Mouse (Mus musculus) layer of hippocampus, adult 9-11 months (tissue): ENCODE results near the gene Smarcd1.
"Not testable (repeated sequence)": the region's sequence is repeated elsewhere in the genome, so short reads cannot be mapped to it uniquely, and the experiment has no call there.

Source experiments
- DNase-seq: peaks from one replicate; pipeline ENCODE4 v3.0.0; 2022

Gene Smarcd1

DNA sequence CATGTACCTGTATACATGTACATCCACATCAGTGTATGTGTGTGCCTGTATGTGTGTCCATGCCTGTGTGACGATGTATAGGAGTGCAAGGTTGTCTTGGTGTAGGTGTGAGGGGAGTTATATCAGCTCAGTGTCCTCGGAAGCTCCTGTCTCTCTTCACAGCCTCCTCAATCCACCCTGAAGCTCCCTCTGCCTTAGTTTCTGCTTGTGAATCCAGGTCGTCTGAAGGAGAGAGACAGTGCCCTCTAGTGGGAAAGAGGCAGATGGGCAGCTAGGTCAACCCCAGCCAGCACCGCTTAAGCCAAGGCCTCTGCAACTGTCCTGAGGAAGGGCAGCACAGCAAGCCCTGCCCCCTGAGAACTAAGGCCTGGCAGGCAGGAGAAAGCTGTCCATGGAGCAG, 13.2 kb upstream of the Smarcd1 start:
- DNase-seq, result no peak

DNA sequence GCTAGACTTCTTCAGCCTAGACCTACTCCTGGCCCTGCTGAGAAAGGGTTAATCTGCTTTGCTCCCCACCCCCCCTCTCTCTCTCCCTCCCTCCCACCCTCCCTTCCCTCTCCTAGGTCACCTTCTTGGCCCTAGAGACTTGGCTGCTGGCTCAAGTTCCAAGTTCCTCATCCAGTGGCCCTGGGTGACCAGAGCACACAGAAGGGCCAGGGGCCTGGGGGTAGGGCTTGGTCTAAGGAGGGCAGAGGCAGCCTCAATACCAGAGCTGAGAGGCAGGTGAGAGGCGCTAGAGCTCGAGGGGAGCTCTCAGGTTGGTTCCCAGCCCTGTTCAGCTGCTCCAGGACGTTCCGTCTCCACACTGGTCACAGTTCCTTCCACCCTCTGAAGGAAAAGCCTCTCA, 11.0 kb upstream of the Smarcd1 start:
- no peak for DNase-seq

DNA sequence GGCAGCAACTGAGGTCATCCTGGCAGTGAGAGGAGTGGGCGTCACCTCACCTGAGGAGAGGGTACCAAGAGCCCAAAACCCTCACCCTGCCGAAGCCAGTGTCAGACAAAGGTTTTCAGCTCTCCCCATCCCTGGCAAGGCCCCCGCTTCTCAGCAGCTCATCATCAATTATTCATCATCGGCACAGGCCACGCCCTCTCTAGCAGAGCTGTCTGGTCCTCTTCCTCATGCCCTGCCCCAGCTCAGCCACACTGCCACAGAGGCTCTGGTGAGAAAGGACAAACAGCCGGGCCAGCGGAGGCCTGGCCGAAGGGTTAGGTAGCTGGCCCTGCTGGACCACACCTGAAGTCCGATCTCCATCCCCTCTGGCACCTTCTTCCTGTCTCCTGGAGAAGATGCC, 10.0 kb upstream of the Smarcd1 start:
- no peak for DNase-seq

DNA sequence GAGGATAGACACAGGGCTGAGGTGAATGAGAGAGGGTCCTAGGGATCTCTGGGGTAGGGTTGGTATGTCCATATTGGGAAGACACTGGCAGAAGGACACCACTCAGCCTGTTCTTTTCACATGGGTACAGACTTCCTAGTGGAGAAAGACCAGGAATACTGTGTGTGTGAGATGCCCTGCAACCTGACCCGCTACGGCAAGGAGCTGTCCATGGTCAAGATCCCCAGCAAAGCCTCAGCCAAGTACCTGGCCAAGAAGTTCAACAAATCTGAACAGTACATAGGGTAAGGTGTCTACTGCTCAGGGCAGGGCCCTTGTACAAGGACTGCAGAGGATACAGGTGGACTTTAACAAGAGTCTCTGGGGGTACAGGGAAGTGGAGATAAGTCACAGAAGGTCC, 4.6 kb upstream of the Smarcd1 start:
- no peak for DNase-seq

DNA sequence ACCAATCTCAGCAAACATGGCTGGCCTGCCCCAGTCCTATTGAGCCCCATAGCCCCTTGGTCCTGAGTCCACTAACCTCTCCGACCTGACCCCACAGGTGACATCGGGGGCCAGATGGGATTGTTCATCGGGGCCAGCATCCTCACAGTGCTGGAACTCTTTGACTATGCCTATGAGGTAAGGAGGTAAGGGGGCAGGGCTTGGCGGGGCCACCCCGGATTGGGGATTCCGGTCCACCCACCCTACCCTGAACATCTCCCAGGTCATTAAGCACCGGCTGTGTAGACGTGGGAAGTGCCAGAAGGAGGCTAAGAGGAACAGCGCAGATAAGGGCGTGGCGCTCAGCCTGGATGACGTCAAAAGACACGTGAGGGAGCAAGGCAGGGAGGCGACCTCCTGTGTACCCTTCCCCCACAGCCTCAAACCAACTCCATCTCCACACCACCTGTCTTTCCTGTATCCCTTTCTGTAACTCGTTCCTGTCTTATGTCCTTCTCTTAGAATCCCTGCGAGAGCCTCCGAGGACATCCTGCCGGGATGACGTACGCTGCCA, 3.3 kb upstream of the Smarcd1 start:
- no peak for DNase-seq

DNA sequence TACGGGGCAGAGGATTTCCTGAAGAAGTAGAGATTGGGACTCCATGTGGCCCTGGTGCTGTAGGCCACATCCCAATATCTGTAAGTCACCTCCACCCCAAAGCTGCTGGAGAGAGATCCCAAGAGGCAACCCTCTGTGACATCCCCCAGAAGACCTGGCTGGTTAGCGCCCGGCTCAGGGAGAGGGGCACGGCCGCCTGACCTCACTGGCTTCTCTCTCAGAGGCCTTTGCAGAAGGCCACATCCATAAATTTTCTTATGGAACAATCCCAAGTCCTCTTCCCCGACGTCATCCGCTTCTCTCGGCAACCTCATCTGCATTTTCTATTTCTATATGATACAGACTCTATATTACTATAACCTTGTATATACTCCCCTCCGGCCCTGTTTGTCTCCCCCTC, 2.2 kb upstream of the Smarcd1 start:
- no peak for DNase-seq

DNA sequence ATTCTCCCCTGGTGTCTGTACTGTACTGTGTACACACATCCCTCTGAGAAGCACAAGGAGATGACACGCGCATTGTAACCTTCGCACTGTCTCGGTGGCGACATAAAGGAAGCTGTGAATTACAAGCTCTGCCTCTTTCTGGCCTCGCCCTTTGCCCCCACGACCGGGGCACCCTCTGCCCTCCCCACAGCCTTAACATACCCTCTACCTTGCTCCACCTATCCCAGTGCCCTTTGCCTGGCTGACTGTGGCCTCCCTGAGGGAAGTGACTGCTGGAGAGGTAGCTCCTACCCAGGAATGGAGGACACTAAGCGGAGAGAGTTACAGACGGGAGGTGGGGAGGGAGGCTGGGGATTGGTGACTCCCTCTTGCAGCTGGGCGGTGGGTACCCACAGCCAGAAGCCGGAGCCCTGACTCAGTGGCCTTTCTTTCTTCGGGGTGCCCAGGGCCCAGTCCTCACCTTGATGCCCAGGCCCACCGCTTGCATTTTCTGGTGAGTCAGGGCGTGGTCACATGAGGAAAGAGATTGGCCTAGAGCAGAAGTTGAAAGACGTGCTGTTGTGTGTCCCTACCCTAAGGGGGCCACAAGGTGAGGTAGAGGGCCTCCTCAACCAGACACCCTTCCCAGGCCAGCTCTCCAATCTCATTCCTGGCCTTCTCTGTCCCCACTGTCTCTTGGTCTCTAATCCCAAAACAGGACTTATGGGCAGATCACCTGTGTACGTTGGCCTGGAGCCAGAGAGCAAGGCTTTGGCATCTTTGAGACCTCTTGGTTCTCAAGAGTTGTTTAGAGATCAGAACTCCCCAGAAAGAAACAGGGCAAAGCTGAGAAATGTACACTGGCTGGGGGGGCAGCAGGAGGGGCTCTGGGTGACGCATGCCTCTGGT, 1.5 kb upstream of the Smarcd1 start:
- DNase-seq, result no peak

DNA sequence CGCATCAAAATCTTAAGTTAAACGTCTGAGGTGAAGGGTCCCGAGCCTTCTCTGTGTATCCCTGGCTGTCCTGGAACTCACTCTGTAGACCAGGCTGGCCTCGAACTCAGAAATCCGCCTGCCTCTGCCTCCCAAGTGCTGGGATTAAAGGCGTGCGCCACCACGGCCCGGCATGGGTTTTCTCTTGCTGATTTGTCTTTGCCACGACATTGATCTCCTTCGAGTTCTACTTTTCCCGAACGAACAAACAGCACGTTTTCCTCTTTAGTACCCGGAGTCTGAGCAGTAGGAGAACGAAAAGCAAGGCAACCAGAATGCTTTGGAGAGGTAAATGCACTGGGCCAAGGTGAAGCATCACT, 310 bp upstream of the Smarcd1 start:
- not testable (repeated sequence) for DNase-seq

DNA sequence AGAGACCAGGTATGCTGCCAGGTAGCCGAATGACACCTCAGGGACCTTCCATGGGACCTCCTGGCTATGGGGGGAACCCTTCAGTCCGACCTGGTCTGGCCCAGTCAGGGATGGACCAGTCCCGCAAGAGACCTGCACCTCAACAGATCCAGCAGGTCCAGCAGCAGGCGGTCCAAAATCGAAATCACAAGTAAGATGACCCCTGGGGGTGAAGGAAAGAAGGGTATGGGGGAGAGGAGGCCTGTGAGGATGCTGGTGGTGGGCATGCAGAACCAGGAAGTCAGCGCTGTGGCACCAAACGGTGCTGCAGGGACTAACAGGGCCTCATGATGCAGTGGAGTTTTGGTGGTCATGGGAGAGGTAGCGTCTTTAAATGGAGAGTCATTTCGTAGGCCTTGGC, 1.2 kb downstream of the Smarcd1 start:
- DNase-seq, result no peak

DNA sequence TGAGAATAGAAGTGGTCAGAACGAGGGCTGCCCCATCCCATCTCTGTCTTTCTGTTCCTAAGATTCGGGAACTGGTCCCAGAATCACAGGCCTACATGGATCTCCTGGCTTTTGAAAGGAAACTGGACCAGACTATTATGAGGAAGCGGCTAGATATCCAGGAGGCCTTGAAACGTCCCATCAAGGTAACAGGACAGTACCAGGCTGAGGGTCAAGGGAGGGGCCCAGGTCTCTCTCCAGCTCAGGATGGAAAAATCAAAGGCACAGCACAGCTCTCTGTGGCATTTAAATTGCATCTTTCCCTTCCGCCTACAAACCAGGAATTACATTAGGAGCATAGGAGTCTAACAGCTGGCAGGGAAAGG, 1.7 kb downstream of the Smarcd1 start:
- DNase-seq, result no peak

DNA sequence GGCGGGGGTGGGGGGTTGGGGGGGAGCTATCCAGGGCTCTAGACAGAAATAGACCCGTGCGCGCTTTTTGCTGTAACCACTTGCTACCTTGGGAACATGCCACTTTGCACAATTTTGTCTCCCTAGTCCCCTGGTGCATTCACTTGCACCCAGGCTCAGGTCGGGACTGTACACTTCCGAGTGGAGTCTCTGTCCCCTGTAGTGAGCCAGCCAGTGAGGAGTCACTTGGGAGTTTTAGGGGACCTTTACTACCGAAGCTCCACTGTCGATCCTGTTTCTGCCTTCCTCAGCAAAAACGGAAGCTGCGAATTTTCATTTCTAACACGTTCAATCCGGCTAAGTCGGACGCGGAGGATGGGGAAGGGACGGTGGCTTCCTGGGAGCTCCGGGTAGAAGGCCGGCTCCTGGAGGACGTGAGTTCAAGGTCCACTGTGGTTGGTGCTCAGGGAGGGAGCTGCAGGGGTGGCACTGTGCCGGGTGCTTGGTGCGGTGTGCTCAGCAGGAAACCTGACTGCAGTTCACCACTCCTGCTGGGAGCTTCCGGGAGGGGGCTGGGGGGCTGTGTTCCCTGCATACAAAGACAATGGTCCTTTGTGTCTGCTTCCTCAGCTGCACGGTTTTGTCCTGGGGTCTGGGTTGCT, 2.2 kb downstream of the Smarcd1 start:
- DNase-seq, result peak; percentile 55

DNA sequence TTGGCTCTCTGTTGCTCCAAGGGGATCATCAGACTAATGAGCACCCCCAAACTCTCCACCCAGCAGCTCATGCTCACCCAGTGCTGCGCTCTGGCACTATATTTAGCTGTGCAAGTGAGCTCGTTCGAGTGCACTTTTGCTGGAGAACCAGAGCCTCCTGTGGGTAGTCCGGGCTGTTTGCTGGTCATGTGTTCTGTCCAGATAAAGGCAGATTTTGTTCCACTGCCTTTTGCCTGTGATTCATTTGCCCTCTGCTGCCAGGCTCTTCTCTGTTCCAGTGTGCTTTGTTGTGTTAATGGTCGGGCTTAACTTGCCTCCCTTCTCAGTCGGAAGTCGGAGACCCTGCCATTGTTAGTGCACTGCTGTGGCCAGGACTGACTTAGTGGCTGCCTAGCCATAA, 3.0 kb downstream of the Smarcd1 start:
- peak; percentile 72 for DNase-seq

DNA sequence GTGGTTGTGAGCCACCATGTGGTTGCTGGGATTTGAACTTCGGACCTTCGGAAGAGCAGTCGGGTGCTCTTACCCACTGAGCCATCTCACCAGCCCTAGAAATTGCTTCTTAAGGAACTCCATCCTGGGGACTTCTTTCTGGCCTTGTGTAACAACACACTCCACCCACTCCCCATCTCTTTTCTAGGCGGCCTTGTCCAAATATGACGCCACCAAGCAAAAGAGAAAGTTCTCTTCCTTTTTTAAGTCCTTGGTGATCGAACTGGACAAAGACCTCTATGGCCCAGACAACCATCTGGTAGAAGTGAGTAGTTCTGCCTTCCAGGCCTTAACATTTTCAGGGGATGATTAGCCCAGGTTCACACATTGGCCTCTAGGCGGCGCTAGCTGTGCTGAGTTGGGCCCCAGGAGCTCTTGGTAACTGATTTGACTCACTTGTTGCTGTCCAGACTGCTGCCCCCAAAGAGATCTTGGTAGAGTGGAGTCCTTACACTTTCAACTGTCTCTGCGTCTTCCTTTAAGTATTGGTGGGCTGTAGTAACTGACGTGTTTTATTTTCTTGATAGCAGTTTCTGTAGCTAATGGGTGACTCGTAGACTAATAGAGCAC, 3.6 kb downstream of the Smarcd1 start, which contains the start of gene Gm17349:
Gene Gm17349, minus strand, starts transcription at position 51 of the 609 bp plus-strand sequence.
- peak; percentile 60 for DNase-seq

DNA sequence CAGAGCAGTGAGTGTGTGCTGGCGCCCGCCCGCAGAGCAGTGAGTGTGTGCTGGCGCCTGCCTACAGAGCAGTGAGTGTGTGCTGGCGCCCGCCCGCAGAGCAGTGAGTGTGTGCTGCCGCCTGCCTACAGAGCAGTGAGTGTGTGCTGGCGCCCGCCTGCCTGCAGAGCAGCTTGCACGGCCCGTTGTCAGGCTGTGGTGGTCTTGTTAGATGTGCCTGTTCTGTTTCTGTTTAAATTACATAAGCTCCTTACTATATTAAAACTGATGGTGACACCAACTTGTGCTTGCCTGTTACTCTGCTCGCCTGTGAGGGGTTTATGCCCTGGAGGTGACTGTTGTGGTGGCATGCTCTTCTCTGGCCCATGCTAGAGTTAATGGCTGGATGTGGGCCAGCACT, 6.2 kb downstream of the Smarcd1 start:
- DNase-seq, result peak; percentile 54

DNA sequence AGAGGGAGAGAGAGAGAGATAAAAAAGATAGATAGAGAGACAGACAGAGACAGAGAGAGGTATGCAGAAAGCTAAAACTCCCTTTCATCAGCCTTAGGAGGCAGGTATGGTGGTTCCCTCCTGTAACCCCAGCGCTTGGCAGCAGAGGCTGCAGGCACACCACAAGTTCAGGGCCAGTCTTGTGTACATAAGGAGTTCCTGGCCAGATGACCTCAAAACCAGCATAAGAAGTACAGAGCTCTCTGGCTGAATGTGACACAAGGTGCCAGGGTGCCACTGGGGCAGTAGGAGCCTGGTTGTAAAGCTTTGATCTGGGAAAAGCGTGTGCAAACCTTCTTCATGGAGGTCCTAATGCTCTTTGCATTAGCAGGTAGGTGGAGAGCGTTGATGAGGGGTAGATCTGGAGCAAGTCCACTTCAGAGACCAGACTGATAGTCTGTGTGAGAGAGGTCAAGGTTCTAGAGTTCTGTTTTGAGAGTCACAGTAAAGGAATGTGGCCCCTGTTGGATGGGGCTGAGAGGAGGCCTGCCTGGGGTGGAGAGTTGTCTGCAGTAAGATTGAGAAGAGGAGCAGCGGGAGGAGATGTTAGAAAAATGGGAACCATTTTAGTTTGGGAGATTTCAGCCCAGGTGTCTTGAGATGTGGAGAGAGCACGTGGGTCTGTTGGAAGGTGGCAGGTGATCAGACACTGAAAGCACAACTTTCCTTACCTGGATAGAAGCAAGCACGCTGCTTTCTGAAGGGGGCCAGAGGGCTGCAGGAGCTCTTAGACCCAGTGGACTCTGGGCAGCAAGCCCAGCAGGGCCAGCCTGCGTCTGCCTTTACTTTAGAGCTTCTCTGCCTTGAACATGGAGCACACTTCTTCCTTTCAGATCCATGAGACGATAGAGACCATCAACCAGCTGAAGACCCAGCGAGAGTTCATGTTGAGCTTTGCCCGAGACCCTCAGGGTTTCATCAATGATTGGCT, 8.6 kb downstream of the Smarcd1 start:
- no peak for DNase-seq

DNA sequence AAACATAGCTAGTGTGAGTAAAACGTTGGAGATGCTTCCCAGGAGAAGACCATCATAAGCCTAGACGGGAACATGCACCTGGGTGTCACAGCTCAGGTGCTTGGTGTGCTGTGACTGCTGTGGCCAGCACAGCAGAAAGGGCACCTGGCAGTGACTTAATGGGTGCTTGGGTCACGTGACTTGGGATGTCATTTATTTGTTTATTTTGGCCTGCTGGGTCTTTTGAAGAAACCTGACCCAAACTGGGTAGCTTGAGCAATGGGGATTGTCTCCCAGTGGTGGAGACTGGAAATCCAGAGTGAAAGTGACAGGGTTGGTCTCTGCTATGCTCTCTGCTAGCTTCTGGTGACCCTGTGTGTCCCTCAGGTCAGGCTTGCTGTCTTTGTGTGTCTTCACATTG, 9.6 kb downstream of the Smarcd1 start:
- no peak for DNase-seq

DNA sequence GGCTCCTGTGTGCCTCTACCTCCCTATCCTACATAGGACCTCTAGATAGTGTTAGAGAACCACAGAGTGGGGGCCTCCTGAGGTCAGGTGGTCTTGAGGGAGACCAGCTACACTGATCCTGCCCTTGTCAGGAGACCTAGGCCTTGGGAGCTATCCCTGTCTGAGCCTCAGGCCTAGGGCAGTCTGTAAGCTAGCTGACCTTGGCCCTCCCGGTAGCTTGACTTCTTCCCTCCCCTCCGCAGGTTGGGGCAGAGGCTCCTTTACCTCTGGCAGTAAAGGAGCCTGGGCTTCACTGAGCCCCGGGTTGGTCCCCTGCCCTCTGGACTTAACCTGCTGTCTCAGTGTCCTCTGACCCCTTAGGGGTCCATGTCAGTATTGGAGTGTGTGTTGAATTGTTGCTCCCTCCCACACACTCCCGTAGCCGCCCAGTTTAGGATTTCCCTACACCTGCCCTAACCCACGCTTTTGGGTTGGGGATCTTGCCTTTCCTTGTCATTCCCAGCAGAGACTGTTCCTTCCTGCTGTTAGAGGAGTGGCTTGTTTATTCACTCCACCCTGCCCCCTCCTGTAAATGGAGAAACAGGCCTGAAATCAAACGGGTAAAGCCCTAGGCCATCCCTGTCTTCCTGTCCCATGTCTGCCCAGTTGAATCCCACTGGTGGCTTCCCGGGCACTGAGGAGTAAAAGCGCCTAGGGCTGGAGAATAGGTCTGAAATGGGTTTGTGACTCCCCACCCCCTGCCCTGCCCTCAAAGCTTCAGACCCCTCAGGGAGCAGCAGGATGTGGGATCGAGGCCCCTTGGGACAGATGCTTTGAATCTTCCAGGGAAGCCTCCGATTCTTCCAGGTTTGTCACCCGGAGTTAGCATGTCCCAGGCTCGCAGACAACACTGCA, 11.0 kb downstream of the Smarcd1 start:
- DNase-seq, result no peak

DNA sequence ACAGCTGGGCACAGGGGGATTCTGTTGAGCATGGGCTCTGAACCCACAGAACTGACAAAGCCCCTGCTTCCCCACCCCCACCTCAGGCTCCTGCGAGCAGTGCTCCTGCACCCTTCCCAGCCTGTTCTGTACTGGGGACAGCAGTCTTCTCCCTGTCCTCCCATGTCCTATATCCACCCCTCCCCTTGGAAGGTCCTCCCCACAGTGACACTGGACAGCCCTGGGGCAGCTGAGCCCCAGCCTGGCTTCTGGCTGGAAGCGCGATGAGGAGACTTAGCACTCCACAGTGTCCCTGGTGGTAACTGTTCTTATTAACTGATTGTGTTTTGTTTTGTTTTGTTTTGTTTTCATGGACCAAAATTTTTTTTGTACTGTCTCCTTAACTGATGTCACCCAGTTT, 11.6 kb downstream of the Smarcd1 start:
- no peak for DNase-seq

DNA sequence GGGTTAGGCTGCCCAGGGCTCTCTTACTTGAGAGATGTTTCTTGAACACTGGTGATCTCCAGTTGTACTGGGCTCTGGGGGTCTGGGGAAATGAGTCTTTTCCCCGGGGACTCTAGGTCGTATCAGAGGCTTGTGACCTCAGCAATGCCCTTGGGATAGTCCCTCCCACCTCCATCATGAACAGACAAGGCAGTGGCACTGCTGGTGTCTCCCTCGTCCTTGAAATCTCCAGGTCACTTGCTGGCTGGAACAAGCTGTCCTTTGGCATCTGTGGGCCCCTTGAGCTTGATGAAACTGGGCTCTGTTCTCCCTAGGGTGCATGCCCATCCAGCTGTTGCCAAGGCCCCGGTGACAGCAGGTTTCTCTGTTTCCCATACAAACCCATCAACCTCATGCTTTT, 12.3 kb downstream of the Smarcd1 start:
- peak; percentile 40 for DNase-seq

DNA sequence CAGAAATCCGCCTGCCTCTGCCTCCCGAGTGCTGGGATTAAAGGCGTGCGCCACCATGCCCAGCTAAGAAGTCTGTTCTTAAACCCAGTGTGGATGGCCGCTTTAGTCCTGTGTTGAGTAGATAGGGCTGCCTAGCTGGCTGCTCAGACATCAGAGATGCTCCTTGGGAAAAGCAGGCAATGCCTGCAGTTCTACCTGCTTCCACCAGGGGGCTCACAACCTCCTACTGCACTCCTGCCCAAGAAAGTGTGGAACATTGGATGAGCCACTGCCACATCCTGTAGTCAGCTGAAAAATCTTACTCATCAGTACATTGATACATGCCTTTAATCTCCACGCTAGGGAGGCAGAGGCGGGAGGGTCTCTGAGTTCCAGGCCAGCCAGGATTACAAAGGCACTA, 12.9 kb downstream of the Smarcd1 start:
- peak; percentile 88 for DNase-seq

DNA sequence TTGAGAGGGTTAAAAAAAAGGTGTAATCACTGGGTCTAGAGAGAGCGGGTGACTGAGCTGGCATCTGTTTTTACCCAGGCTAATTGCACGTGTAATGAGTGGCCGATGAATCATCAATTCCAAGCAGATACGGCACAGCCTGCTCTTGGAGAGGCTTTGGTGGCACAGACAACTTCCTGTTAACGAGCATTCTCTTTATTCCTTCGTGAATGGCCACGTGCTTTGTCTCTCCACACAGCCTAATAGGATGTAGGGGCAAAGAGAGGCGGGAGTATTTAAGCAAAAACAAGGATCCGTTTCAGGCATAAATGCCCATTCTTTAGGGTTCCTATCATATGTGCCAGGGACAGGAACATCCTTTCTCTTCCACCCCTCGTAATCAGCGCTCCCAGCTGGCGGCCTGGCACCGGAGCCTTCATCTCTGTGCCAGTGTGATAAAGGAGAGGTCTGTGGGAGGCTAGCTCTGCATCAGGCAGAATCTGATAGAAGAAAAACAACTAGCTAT, 13.5 kb downstream of the Smarcd1 start:
- DNase-seq, result peak; percentile 89
